Mouse (Mus musculus) embryo, embryonic 11.5 days (tissue): ENCODE measurements around the gene Hs2st1.

Experiments used
- DNase-seq: peaks from one replicate; pipeline ENCODE4 v3.0.0-alpha.2; 2012; ENCODE audit warnings: low read depth, low spot score

The Hs2st1 gene

DNA sequence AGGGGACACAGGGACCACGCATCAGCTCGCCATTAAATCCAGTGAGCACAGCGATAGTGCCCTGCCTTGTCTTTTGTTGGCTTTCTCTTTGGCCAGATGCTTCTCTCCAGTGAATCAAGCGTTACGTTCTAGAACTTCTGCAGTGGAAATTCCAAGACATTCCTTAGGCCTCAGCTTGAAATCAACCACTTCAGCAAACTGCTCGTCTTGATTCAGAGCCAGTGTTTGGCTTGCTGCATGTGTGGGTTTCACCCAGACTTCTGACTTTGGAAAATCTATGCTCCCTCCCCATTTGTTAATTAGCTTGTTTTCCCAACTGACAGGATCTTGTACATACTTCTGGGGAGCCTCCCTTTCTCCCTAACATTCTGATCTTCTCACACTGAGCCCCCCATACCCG, 16.8 kb upstream of the Hs2st1 start:
- DNase-seq = no peak

DNA sequence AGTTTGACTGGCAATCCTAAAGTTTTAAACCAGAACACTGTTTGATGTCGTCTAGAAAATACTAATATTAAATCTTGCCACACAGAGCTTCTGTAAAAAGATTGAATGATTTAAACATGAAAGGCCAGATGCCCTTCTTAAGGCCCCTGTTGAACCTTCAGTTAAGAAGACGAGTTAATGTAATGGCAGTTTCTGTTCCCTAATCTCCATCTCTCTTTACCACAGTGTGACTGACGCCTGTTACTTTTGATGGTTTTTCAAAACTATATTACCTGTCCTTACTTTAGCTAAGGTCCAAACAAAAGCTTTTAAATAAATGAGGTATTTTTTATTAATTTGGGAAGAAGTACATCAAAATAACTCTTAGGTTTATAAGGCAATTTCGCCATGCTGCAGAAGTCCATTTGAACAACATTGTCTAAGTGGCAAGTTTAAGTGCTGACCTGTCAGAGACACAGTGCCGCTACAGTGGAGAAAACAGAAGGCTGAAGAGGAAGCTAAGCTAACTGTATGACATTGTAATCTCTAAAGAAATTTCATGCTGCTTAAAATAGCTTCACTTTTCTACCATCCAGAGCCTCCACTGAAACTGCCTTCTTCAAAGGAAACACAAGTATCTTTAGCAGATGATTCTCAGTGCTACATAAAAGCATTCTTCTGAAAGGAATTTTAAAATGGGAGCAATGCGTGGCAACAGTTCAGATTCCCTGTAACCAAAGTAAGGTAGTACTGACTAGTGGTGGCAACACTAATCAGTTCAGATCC, 15.0 kb upstream of the Hs2st1 start:
- DNase-seq = no peak

DNA sequence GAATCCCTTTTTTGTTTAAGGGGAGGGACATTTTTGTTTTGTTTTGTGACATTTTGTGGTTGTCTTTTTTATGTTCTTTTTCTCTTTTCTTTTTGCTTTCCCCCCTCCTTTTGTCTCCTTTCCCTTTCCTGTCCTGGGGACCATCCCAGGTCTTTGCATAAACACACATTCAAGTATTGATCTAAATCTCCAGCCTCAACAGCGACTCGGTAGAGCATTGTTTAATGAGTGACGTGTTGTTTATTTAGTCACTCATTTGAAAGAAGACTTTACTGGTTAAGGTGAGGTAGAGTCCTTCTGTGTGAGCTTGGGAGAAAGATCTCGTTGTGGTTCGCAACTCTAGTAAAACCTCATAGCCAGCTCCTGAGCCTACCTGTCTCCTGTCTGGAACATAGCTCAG, 13.8 kb upstream of the Hs2st1 start:
- no peak for DNase-seq

DNA sequence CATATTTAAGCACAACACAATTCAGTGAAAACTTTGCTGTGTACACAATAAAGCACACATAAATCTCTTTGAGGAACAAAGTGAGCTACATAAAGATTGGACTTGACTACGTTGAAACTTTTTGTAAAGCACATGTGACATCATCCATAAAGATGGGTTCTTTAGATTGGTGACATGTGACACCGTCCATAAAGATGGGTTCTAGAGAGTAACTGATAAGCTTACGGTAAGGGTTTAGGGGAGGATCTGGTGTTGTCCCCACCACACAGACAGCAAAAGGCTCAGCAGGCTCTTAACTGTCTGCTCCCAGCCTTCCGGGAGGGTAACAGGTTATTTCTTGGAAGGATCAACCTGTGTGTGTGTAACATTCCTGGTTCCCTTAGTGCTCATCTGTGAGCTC, 12.3 kb upstream of the Hs2st1 start:
- DNase-seq = no peak

DNA sequence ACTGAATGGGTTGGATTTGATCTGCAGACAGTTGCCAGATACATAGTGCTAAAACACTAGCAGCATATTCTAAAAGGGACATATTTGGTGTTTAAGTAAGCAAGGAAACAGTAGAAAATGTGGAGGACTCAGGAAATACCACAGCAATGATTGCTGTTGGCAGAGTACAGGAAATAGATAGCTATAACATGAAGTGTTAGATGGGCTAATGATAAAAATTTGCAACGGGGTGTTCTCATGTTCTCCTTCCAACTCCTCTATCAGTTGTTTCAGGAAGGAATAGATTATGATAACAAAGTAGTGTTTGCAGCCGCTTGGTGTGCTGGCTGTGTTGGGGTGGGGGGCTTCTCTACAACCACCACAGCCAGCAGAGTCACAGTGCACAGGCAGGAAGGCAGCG, 11.9 kb upstream of the Hs2st1 start:
- DNase-seq = no peak

DNA sequence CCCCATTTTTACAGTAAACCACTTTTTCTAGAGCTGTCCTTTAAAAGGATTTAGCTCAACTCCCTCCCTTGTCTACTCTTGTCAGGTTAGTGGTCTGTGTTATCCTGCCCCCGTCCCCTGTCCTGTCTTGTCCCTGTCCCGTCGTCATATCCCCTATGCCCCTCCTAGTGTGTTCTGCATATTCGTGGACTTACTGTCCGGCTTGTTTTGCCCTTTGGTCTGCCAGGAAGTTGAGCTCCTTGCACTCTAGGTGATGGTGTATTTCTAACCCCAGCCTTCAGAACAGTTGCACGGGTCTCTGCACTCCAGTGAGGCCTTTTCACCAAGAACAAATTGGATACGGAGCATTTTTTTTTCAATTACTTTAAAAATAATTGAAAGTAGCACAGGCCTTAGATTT, 10.3 kb upstream of the Hs2st1 start:
- DNase-seq = no peak

DNA sequence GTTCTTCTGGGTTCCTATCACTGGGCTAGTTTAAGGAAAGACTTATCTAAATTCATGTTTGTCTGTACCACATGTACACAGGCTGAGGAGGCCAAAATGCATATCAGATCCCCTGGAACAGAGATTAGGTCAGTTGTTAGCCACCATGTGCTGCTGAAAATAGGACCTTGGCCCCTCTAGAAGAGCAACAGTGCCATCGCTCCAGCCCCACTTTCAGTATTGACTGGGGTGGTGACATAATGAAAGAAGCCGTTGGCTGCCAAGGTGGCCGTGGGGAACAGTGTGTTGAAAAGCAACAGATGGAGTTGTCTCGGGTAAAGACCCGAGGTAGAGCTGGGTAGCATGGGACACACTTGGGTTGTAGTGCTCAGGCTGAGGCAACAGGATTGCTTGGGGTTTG, 9.8 kb upstream of the Hs2st1 start:
- no peak for DNase-seq

DNA sequence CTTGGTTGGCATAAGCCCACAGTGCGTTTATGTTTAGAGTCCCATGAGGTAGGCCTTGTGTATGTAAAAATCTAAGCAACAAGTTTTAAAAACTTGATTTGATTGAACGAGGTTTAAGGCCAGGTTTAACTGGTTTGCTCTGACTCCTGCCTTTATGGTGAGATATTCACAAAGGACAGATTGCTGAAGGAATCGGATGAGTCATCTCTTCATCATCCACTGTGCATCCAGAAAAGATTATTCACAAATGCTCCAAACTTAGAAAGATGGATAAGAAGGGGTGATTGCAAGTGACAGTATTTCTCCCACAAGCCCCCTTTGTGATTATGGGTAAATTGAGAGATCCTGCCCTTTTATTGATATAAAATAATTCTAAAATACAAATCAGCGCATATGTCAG, 8.9 kb upstream of the Hs2st1 start:
- DNase-seq = no peak

DNA sequence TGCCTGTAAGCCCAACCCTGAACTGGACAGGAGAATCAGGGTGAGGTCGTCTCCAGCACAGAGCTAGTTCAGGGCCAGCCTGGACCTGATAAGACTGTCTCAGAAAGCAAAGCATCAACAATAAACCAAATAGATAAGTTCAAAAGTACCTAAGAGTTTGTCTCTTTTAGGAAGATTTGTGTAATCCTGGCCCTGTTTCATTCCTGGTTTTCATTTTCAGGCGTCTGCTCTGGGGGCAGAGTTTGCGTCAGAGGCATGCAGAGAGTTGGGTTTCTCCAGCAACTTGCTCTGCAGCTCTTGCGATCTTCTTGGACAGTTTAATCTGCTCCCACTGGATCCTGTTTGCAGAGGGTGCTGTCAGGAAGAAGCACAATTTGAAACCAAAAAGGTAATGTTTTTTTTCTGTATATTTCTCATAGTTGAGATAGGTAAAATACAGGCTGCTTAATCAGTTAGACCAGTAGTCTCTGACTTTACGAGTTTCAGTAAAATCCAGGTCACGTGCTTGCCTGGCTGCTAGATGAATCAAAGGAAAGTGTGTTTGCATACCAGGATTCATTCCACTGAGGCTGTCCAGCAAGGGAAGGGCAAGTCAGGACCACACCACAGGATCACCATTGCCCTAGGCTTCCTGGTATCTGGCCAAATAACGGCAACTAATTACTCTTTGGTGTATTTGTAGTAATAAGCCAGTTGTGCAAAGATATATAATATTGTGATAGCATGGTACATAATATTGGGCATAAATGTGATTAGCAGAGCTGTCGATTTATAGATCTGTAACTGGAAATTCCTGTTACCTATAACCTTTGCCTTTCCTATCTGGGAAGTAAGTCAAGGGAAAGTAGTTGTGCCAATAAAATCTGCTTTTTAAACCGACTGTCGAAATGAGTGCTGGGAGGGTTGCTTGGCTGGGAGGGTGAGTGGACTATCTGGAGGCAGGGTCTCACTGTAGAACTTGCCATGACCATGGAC, 7.7 kb upstream of the Hs2st1 start:
- DNase-seq = no peak

DNA sequence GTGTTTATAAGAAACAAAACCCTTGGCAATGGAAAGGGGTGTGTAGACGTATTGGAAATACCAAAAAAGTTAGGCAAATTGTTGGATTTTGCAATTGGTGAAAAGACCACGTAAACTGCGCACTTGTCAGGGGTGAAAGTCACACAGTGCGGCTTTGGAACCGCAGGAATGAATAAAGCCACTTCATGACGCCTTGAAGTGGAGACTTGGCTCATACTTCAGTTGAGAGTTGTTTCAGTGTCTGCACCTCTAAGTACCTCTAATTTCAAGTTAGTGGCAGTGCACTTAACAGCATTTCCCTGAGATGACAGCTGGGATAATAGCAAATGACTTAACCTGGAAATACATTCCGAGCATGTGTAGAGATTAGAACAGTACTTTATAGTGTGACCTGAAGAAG, 4.3 kb upstream of the Hs2st1 start:
- DNase-seq = no peak

DNA sequence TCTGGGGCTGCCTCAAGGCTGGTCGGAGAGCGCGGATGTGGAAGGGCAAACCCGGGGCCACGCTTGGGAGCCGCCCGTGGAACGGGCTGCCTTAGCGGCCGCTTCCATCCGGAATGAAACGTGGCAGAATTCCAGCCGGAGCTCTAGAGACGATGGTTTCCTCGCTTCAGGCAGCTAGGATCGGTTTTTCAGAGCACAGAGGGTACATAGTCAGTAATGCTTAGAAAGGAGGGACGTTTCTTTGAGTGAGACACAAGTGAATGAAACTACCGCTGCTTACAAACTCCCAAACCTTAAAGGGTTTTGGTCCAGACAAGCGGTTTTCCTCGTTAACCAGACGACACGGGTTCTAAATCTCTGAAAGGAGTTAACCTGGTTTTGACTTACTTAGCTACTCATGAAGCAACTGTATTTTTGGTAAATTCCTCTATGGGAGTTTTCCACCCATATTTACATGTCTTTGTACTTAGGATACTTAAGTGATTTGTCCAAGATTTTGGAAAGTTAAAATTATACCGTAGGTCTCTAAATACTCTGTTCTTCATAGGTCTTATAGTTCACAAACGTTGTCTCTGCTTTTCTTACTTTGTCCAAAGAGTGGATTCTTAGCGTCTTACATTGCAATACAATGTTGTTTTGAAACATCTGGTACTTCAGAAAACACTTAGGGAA, 971 bp upstream of the Hs2st1 start:
- DNase-seq = no peak

DNA sequence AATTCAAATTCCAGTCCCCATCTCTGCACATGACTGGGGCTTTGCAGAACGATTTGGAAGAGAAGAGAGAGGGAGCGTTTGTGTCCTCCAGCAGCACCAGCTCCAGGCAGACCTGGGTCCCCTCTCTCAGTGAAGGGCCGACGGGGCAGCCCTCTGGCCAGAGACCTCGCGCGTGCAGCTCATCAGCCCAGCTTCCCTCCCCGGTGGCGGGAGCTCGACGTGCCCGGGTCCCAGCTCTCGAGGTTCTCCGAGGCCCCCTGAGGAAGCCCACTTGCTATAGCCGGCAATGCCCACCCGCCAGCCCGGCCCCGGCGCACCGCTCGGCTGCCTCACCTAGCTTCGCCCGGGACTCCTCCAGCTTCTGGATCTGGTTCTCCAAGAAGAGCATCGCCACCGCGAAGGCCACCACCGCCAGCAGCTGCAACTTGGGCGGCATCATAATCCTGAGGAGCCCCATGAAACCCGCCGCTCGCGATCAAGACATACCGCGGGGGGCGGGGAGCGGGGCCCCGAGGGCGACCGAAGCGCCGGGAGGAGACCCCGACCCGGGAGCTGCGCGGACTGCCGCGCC, 495 bp downstream of the Hs2st1 start:
- no peak for DNase-seq

DNA sequence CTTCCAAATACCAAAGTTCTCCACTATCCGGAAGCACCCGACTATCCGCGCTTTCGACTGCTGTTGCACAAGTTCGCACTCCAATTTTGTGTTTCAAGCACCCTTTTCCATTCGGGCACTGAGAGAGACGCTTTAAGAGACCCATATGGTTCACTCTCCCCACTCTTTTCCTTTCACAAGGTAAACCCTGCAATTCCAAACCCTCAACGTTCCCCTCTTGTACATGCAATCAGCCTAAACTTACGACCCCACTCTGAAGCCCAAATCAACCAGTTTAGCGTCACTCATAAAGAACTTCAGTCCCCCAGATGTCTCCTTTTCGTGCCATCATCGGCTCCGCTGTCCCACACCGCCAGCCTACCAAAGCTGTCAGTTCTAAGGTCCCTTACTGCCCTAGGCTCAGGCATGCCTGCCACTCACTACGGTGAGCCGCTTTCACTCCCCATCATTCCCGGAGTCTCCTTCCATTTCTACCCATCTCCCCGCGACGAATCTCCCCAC, 1.1 kb downstream of the Hs2st1 start:
- no peak for DNase-seq

DNA sequence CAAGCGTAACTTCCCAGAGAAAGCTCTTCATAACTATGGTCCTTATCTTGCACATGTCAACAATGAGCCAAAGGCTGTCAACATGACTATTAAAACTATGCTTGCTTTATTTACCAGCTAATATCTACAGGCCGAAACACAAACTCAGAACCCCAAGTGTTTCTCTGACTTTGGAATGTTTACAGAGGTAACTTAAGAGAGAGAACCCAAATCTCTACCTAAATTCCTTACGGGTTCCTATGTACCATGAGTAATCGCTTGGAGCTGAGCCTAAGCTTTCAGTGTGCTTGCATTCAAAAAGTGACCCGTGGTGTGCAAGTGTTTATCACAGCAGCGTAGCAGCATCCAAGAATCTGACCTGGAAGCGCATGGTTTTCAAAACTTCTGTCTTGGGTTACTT, 4.8 kb downstream of the Hs2st1 start:
- DNase-seq = no peak

DNA sequence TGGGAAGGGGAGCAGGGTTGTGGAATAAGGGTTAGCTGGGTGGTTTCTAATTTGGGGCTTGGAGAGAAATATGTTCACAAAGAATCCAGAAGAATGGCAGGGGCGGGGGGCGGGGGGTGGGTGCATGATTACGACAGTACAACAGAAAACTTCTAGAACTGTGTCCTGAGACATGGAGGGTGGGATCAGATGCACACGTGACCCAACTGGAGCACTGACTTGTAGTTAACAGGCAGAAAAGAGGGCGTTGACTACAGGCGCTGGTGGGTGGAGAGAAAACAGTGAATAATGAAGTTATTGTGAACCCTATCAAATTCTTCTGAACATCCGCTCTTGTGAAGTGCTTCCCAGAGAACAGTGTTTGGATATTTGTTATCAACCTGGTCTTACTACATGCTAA, 6.1 kb downstream of the Hs2st1 start:
- no peak for DNase-seq

DNA sequence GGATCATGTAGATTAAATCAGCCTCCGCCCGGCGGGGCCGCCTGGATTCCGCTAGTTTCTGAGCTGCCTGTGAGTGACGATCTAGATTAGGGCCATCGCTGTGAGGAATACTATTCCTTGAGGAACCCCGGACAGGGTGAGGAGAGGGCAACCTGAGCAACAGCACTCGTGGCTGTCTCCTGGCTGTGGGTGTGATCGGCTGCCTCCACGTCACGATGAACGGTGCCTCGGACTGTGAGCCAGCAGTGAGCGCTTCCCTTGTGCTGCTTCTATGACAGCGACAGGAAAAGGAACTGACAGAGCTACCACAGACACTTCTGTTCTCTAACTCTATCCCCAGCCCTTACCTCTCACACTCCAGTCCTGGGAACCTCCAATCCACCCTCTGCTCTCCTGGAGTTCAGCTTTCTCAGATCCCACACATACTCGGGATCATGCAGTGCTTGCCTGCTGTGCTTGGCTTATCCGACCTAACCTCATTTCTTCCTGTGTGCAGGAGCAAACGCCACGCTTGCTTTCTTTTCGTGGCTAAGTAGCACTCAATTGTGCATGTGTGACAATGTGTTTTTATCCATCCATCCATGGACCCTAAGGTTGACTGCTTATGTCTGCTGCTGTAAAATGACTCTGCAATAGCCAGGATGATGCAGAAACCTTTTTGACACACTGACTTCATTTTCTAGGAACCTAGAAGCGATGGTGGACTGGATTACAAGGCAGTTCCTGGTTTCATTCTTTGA, 8.3 kb downstream of the Hs2st1 start:
- no peak for DNase-seq

DNA sequence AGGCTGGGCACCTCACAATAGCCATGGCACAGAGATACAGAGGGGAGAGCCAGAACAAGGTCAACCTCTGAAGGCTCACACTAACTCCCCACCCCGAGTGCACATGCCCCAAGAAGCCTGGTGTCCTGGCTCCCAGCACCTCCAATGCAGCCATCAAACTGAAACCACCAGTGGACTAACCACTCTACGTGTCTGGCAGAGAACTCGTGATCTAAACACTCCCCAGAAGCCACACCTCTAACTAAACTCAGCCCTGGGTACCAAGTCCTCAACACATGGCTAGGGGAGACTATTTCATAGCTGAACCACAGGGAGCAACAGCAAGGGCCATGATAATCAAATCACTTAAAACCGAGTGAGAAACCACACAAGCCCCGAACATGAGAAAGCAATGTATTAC, 11.7 kb downstream of the Hs2st1 start:
- no peak for DNase-seq

DNA sequence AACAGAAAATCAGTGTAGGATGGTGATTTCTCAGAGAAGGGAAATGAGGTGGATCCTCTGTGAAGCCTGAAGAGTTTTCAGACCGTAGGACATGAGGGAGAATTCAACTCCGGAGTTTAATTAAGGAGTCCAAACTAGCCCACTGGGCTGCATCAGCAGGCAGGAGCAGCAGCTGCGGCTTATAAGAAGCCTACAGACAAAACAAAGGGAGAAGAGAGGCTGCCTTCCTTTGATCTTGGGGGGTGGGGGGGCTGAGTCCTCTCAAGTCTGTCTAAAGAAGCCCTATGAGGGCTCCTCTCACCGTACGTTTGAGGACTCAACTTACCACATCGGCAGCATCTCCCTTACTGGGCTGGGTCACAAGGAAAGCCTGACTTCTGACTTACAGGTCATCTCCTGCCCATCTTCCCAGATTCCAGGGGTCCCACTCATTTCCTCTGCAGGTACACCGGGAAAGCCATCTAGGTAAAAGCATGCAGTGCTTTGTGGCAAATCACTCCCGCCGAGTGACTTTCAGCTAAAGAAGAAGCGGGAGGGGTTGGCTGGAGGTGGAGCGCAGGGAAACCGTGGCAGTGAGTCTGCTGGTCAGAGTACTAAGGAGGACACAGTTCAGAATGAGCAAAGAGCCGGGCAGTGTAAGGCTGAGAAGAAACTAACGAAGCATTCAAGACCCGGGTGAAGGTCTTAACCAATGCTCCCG, 13.2 kb downstream of the Hs2st1 start:
- no peak for DNase-seq

DNA sequence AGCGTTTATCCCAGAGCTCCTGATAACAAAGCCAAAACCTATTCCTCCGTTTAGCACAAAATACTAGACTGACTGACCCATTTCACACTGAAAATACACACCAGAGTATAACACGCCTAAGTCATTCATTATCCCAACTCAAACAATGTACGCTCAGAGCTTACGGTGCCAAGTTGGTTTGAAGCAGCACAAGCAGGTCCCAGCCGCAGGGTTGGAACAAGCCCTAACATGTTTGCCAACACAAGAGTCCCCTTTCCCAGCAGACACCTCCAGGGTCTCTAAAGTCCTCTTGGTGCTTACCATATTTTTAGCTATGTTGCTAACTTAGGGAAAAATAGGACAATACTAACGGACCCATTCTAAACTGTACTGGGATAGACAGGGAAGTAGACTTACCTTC, 14.8 kb downstream of the Hs2st1 start:
- no peak for DNase-seq

DNA sequence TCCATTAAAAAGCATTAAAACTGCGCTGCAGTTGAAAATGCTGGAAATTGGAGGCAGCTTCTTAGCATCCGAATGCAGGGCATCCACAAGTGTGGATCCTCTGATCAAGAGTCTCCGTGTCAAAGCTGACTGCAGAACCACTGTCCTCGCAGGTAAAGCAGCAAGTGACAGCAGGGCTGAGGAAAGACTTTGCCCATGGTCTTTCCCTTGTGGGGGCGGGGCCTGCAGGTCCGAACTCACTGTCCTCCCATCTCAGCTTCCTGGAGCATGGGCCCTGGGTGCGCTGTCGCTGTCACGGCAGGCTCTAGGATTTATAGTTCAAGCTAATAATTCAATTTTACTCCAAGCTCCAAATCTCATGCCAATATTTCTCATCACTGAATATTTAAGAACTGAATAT, 15.5 kb downstream of the Hs2st1 start:
- no peak for DNase-seq

DNA sequence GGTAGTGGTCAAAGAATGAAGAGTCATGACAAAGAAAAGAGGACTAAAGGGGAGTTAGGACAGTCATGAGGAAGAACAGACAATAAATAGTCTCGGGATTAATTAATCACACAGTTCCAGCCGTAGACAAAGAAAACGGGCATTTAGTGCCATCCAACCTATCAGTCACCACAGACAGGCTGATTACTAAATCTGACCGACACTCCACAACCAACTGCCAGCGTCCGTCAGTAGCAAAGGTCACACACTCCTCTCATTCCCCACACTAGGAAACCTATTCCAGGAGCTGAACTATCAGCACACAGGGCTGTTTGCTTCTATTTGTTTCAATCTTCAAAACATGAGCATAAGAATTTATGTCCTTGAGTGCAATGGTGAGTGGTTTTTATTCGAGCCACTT, 16.0 kb downstream of the Hs2st1 start:
- no peak for DNase-seq
